Mouse (Mus musculus): ENCODE results near the gene Slc44a3. TPM values are rescaled to one million over a fixed set of nuclear protein-coding genes. Genes with fewer than 3 reads are reported as not detected.

Slc44a3 gene
- polyA plus RNA-seq, 1 experiment from 2014 or later: 0.59 TPM

- Histone ChIP-seq H3K9me3 (ENCODE audit: control insufficient read depth, low read length) (no peaks in the 10 kb centered on the region), H3K9ac (ENCODE audit: low read depth, low read length) (no peak overlapping the region), H3K27me3 (replicated peaks; ENCODE audit: control insufficient read depth, insufficient read depth, low read length) (no peaks in the 10 kb centered on the region), H3K4me1 (ENCODE audit: control insufficient read depth, insufficient read depth, low read depth, low read length) (no peaks in the 10 kb centered on the region), H3K4me3 (ENCODE audit: low read length) (no peak overlapping the region), H3K36me3 (ENCODE audit: control insufficient read depth, insufficient read depth, low read length) (no peaks in the 10 kb centered on the region), H3K27ac (ENCODE audit: low read depth, low read length) (no peak overlapping the region), H3K4me2 (ENCODE audit: low read length) (no peak overlapping the region)
- no peak for ATAC-seq
- 66% methylated on average over 3 of the region's 3 CpGs for WGBS
These were observed 57.5 kb downstream of the Slc44a3 start for GRCm38 (mm10) chr3:121474738-121475137.

DNA sequence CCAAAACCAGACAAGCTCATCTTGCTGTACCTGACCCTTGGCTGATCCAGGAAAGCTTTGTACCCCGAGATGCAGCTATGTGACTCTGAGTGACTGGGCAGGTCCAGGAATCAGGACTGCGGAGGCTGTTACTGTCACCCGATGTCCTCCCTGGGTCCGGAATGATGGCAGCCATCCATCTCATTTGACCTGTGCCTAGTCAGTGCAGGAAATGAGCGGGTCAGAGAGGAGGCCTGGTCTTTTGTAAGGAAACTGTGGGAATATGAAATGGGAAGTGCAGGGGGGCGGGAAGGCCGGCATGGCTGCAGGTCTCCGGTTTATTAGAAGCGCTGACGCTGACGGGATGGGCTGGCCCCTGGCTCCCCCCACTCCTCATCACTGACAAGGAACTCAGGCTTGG lies 60.5 kb downstream of the Slc44a3 start:
- no peak overlapping the region for H3K4me3 ChIP-seq (ENCODE audit: low read length)
- H3K27me3 ChIP-seq (replicated peaks; ENCODE audit: control insufficient read depth, insufficient read depth, low read length): no peaks in the 10 kb centered on the region
- H3K9me3 ChIP-seq (ENCODE audit: control insufficient read depth, low read length): no peaks in the 10 kb centered on the region
- ATAC-seq: no peak
- peaks cover 6% of the 10 kb centered on the region for H3K4me1 ChIP-seq (ENCODE audit: control insufficient read depth, insufficient read depth, low read depth, low read length)
- no peak overlapping the region for H3K4me2 ChIP-seq (ENCODE audit: low read length)
- H3K9ac ChIP-seq (ENCODE audit: low read depth, low read length): no peak overlapping the region
- H3K36me3 ChIP-seq (ENCODE audit: control insufficient read depth, insufficient read depth, low read length): no peaks in the 10 kb centered on the region
- no peak overlapping the region for H3K27ac ChIP-seq (ENCODE audit: low read depth, low read length)
- 63% methylated on average over 11 of the region's 11 CpGs for WGBS

DNA sequence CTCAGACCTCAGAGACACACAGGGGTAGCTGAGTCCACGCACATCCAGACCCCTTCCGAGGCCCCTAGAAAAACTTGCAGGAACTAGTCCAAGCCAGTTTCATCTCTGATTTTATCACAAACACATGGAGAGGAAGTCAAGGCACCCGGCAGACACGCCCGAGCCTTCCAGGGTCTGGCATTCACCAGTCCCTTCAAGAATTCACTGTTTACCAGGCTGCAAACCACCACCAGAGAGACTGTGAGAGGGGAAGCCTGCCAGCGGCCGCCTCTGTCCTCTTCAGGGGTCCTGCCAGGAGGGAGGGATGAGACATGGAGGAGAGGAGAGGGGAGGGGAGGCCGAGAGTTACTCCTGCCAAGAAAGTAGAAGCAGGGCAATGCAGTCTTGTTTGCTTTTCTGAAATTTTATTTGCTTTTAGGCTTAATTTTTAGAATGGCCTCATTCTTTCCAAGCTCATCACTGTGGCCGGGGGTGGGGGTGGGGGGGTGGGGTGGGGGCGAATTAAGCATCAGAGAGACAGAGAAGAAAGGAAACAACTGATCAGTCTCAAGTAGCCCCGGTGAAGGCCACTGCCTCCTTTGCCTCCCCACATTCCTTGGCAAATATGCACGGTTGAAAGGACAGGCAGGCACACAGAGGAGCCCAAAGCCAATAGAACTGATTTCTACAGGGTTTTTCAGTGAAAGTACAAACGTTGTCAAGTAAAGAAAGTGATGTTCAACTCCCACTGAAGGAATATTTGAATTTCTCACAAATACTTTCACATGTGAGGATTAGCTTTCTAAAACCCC lies 62.8 kb downstream of the Slc44a3 start:
- Histone ChIP-seq H3K4me1 (ENCODE audit: control insufficient read depth, insufficient read depth, low read depth, low read length) (peaks cover 11% of the 10 kb centered on the region), H3K27me3 (replicated peaks; ENCODE audit: control insufficient read depth, insufficient read depth, low read length) (no peaks in the 10 kb centered on the region), H3K9me3 (ENCODE audit: control insufficient read depth, low read length) (no peaks in the 10 kb centered on the region), H3K36me3 (ENCODE audit: control insufficient read depth, insufficient read depth, low read length) (no peaks in the 10 kb centered on the region), H3K4me2 (ENCODE audit: low read length) (peak overlapping the region; percentile 21; the same call in 1 of the 2 replicates), H3K27ac (ENCODE audit: low read depth, low read length) (peak overlapping the region; percentile 65), H3K9ac (ENCODE audit: low read depth, low read length) (no peak overlapping the region), H3K4me3 (ENCODE audit: low read length) (no peak overlapping the region)
- peak; percentile 84 for ATAC-seq
- WGBS: 4% methylated on average over 13 of the region's 13 CpGs

DNA sequence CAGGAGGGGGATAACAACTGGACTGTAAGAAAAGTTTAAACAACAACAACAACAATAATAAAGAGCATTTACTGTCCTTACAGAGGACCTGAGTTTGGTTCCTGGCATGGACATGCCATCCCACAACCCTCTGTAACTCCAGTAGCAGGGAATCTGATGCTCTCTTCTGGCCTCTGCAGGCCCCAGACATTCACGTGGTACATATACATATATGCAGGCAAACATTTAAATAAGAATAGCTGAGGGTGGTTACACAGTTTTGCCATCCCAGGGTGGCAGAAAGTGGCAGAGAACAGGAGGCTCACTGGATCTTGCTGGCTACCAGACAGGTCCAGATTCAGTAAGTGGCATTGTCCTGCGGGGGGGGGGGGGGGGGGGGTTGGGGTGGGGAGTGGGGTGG lies 64.1 kb downstream of the Slc44a3 start:
- WGBS: 12% methylated on average over 1 of the region's 2 CpGs
- Histone ChIP-seq H3K27me3 (replicated peaks; ENCODE audit: control insufficient read depth, insufficient read depth, low read length) (no peaks in the 10 kb centered on the region), H3K9ac (ENCODE audit: low read depth, low read length) (no peak overlapping the region), H3K27ac (ENCODE audit: low read depth, low read length) (no peak overlapping the region), H3K4me2 (ENCODE audit: low read length) (no peak overlapping the region), H3K9me3 (ENCODE audit: control insufficient read depth, low read length) (no peaks in the 10 kb centered on the region), H3K4me1 (ENCODE audit: control insufficient read depth, insufficient read depth, low read depth, low read length) (peaks cover 13% of the 10 kb centered on the region), H3K36me3 (ENCODE audit: control insufficient read depth, insufficient read depth, low read length) (no peaks in the 10 kb centered on the region), H3K4me3 (ENCODE audit: low read length) (no peak overlapping the region)
- ATAC-seq: no peak

DNA sequence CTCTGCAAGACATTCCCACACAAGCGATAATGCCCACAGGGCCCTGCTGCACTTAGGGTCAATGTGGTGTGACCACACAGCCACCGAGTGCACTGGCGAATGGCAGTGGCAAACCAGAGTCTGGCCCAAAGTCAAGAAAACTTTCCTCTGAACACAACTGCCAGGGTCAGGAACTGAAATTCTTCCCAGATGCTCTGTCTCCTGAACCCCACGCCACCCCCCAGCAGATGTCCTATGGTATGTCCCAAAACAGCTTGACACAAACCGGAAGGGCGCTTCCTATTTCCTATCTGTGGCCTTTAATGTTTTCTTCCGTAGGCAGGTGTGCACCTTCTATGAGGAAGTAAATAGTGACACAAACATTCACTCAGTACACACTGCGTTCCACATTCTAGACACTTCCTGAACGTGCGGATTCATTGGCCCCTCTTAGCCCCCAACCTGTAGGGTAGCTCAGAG lies 65.1 kb downstream of the Slc44a3 start:
- WGBS: 74% methylated on average over 10 of the region's 10 CpGs
- Histone ChIP-seq H3K36me3 (ENCODE audit: control insufficient read depth, insufficient read depth, low read length) (no peaks in the 10 kb centered on the region), H3K9ac (ENCODE audit: low read depth, low read length) (no peak overlapping the region), H3K4me3 (ENCODE audit: low read length) (no peak overlapping the region), H3K4me2 (ENCODE audit: low read length) (no peak overlapping the region), H3K9me3 (ENCODE audit: control insufficient read depth, low read length) (no peaks in the 10 kb centered on the region), H3K27ac (ENCODE audit: low read depth, low read length) (no peak overlapping the region), H3K4me1 (ENCODE audit: control insufficient read depth, insufficient read depth, low read depth, low read length) (peaks cover 13% of the 10 kb centered on the region), H3K27me3 (replicated peaks; ENCODE audit: control insufficient read depth, insufficient read depth, low read length) (no peaks in the 10 kb centered on the region)
- ATAC-seq: no peak

DNA sequence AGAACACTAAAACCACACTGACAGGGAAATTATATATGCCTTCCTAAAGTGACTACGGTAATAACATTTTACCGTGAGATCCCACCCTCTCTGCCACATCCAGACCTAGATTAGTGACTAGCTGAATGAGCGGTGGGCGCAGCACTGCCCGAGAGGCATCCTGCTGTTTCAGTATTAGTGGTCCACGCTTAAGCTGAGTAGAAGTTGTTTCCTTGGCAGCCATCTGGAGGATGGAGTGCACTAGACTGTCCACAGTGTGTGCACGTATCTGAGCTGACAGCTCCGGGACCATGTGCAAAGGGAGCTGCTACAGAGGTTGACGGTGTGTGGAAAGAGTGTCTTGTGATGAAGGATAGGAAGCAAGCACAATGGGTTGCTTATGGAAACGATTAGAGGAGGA lies 66.4 kb downstream of the Slc44a3 start:
- no peaks in the 10 kb centered on the region for H3K36me3 ChIP-seq (ENCODE audit: control insufficient read depth, insufficient read depth, low read length)
- H3K4me2 ChIP-seq (ENCODE audit: low read length): no peak overlapping the region
- ATAC-seq: 0 out of 2 replicates have a peak, but pooled peaks have one; percentile 24
- H3K27ac ChIP-seq (ENCODE audit: low read depth, low read length): peak overlapping the region; percentile 17; the same call in 1 of the 2 replicates
- H3K4me3 ChIP-seq (ENCODE audit: low read length): no peak overlapping the region
- H3K9ac ChIP-seq (ENCODE audit: low read depth, low read length): no peak overlapping the region
- no peaks in the 10 kb centered on the region for H3K9me3 ChIP-seq (ENCODE audit: control insufficient read depth, low read length)
- 54% methylated on average over 10 of the region's 10 CpGs for WGBS
- no peaks in the 10 kb centered on the region for H3K27me3 ChIP-seq (replicated peaks; ENCODE audit: control insufficient read depth, insufficient read depth, low read length)
- H3K4me1 ChIP-seq (ENCODE audit: control insufficient read depth, insufficient read depth, low read depth, low read length): peaks cover 13% of the 10 kb centered on the region

DNA sequence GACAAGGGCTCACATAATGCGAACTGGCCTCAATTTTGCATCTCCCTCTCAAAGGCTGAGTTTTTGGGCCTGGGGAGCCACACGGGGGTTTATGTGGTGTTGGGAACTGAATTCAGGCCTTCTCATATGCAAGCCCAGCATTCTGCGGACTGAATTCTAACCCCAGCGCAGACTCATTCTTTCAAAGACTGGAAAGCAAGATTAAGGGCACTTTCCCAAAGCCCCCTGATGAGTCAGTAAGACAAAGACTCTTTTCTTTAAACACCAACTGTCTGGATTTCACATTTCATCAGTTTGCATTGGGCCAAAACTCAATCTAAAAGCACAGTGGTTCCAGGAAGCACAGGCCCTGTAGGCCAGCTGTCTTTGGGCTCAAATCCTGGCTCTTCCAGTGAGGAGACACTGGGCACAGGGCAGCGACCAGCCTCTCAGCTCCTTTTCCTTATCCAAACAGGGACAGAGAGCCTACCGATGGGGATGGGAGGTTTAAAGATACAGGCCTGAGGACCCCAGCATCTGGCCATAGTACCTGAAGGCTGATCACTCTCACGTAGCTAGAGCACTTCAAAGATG lies 67.4 kb downstream of the Slc44a3 start:
- WGBS: 30% methylated on average over 7 of the region's 7 CpGs
- Histone ChIP-seq H3K27me3 (replicated peaks; ENCODE audit: control insufficient read depth, insufficient read depth, low read length) (no peaks in the 10 kb centered on the region), H3K27ac (ENCODE audit: low read depth, low read length) (peak overlapping the region; percentile 63; the same call in 1 of the 2 replicates), H3K9ac (ENCODE audit: low read depth, low read length) (no peak overlapping the region), H3K9me3 (ENCODE audit: control insufficient read depth, low read length) (no peaks in the 10 kb centered on the region), H3K4me2 (ENCODE audit: low read length) (no peak overlapping the region), H3K4me3 (ENCODE audit: low read length) (no peak overlapping the region), H3K36me3 (ENCODE audit: control insufficient read depth, insufficient read depth, low read length) (no peaks in the 10 kb centered on the region), H3K4me1 (ENCODE audit: control insufficient read depth, insufficient read depth, low read depth, low read length) (peaks cover 13% of the 10 kb centered on the region)
- ATAC-seq: peak; percentile 60; the same call in 1 of the 2 replicates

DNA sequence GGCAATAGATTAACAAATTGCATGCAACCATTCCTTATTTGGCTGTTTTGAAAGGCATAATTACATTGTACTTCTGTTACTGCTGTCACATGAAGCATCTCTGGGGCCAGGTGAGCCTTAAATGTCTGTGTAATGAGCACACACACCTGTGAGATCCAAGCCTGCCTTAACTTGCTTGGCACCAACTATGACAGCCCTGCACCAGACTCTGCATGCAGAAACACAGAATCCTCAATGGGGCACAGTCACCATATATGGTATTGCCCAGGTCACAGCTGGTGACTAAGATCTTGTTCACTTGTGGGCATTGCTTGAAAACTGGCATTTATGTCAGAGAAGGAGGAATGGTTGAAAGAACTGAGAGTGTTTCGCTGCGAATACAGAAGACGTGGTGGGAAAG lies 69.4 kb downstream of the Slc44a3 start:
- H3K4me2 ChIP-seq (ENCODE audit: low read length): no peak overlapping the region
- 88% methylated on average over 3 of the region's 3 CpGs for WGBS
- no peak overlapping the region for H3K9ac ChIP-seq (ENCODE audit: low read depth, low read length)
- H3K36me3 ChIP-seq (ENCODE audit: control insufficient read depth, insufficient read depth, low read length): peaks cover 4% of the 10 kb centered on the region; the same call in 1 of the 2 replicates
- no peak for ATAC-seq
- no peak overlapping the region for H3K4me3 ChIP-seq (ENCODE audit: low read length)
- H3K9me3 ChIP-seq (ENCODE audit: control insufficient read depth, low read length): no peaks in the 10 kb centered on the region
- H3K27me3 ChIP-seq (replicated peaks; ENCODE audit: control insufficient read depth, insufficient read depth, low read length): no peaks in the 10 kb centered on the region
- peaks cover 7% of the 10 kb centered on the region; the same call in 1 of the 2 replicates for H3K4me1 ChIP-seq (ENCODE audit: control insufficient read depth, insufficient read depth, low read depth, low read length)
- H3K27ac ChIP-seq (ENCODE audit: low read depth, low read length): no peak overlapping the region

DNA sequence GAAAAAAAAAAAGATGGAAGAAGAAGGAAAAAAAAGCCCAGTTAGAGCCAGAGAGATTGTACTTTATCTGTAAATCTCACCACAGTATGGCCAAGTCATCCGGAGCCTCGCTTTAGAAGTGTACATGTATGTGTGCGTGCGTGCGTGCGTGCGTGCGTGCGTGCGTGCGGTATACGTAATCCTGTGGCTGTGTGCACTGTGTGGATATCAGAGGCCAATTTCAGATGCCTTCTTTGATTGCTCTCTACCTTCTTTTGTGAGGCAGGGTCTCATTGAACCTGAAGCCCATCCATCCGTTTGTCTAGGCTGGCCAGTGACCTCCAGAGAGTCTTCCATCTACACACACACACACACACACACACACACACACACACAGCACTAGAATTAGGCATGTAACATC lies 70.7 kb downstream of the Slc44a3 start:
- Histone ChIP-seq H3K27me3 (replicated peaks; ENCODE audit: control insufficient read depth, insufficient read depth, low read length) (no peaks in the 10 kb centered on the region), H3K36me3 (ENCODE audit: control insufficient read depth, insufficient read depth, low read length) (peaks cover 13% of the 10 kb centered on the region; the same call in 1 of the 2 replicates), H3K9me3 (ENCODE audit: control insufficient read depth, low read length) (no peaks in the 10 kb centered on the region), H3K4me1 (ENCODE audit: control insufficient read depth, insufficient read depth, low read depth, low read length) (peaks cover 7% of the 10 kb centered on the region; the same call in 1 of the 2 replicates), H3K27ac (ENCODE audit: low read depth, low read length) (no peak overlapping the region), H3K4me2 (ENCODE audit: low read length) (no peak overlapping the region), H3K4me3 (ENCODE audit: low read length) (no peak overlapping the region), H3K9ac (ENCODE audit: low read depth, low read length) (no peak overlapping the region)
- no peak for ATAC-seq
- WGBS: 93% methylated on average over 13 of the region's 13 CpGs
